Mouse (Mus musculus) embryo, embryonic 9.5 days (tissue): ENCODE data around the gene Wdr53.
"Not testable (repeated sequence)": the region's sequence is repeated elsewhere in the genome, so short reads cannot be mapped to it uniquely, and the experiment has no call there.

Source experiments
- DNase-seq: peaks from one replicate; pipeline ENCODE4 v3.0.0-alpha.2; 2017; ENCODE audit errors: extremely low spot score

Gene Wdr53

GRCm38 (mm10) chr16:32246952-32247370 is at the start of gene Wdr53, which contains the start of gene Fbxo45:
Gene Wdr53 (plus strand): TSS chr16:32247227.
Gene Fbxo45 (minus strand): TSS chr16:32247158.
- DNase-seq: peak; percentile 95

GRCm38 (mm10) chr16:32200256-32201003 is 46.6 kb upstream of the Wdr53 start:
- DNase-seq: peak; percentile 34

- no peak for DNase-seq
These were observed 46.1 kb upstream of the Wdr53 start for GRCm38 (mm10) chr16:32201004-32201325.

GRCm38 (mm10) chr16:32202681-32203080 is 44.3 kb upstream of the Wdr53 start:
- DNase-seq: no peak

- DNase-seq: no peak
These were observed 42.1 kb upstream of the Wdr53 start for GRCm38 (mm10) chr16:32204902-32205301.

GRCm38 (mm10) chr16:32214156-32214555 is 32.9 kb upstream of the Wdr53 start:
- DNase-seq: no peak

- no peak for DNase-seq
These were observed 32.0 kb upstream of the Wdr53 start for GRCm38 (mm10) chr16:32214804-32215576.

GRCm38 (mm10) chr16:32221803-32222202 is 25.2 kb upstream of the Wdr53 start:
- no peak for DNase-seq

- no peak for DNase-seq
These were observed 24.6 kb upstream of the Wdr53 start for GRCm38 (mm10) chr16:32222399-32222798.

GRCm38 (mm10) chr16:32232050-32232449 is 15.0 kb upstream of the Wdr53 start:
- not testable (repeated sequence) for DNase-seq

GRCm38 (mm10) chr16:32237930-32238680 is 8.9 kb upstream of the Wdr53 start:
- DNase-seq: no peak

GRCm38 (mm10) chr16:32239428-32240312 is 7.4 kb upstream of the Wdr53 start:
- no peak for DNase-seq

- DNase-seq: no peak
These were observed 3.1 kb upstream of the Wdr53 start for GRCm38 (mm10) chr16:32243901-32244300.

GRCm38 (mm10) chr16:32246351-32246791 is 656 bp upstream of the Wdr53 start:
- DNase-seq: peak; percentile 73

- DNase-seq: not testable (repeated sequence)
These were observed 17.2 kb downstream of the Wdr53 start for GRCm38 (mm10) chr16:32264225-32264624.

- DNase-seq: no peak
These were observed 24.3 kb downstream of the Wdr53 start, which contains the start of gene Smco1 for GRCm38 (mm10) chr16:32271291-32271690. Gene Smco1 (plus strand): TSS chr16:32271468.

GRCm38 (mm10) chr16:32273338-32273737 is 26.3 kb downstream of the Wdr53 start:
- no peak for DNase-seq

GRCm38 (mm10) chr16:32275041-32275440 is 28.0 kb downstream of the Wdr53 start:
- DNase-seq: no peak

GRCm38 (mm10) chr16:32275830-32276229 is 28.8 kb downstream of the Wdr53 start:
- DNase-seq: no peak

GRCm38 (mm10) chr16:32277308-32278256 is 30.6 kb downstream of the Wdr53 start, which contains the start of gene Rnf168:
Gene Rnf168 (plus strand): TSS chr16:32277459.
- peak; percentile 91 for DNase-seq
